Mouse (Mus musculus): ENCODE results near the gene Aqp1. TPM values are rescaled to one million over a fixed set of nuclear protein-coding genes. Genes with fewer than 3 reads are reported as not detected.
A peak's percentile ranks its signal among the peaks of the same experiment; 100 is the strongest.

Aqp1 gene
- polyA plus RNA-seq, 1 experiment, result 1,148 TPM

GRCm38 (mm10) chr6:55331315-55331714, 4.9 kb upstream of the Aqp1 start:
- no peaks in the 10 kb centered on the region for H3K36me3 ChIP-seq (ENCODE audit: control insufficient read depth, insufficient read depth, low read length)
- no peak overlapping the region for H3K27ac ChIP-seq (ENCODE audit: insufficient read depth, low read depth, low read length)
- WGBS, result 35% methylated on average over 6 of the region's 6 CpGs
- peaks cover 18% of the 10 kb centered on the region; the same call in 1 of the 2 replicates for H3K4me1 ChIP-seq (ENCODE audit: control insufficient read depth, insufficient read depth, low read length)
- no peak overlapping the region for H3K4me3 ChIP-seq (ENCODE audit: insufficient read depth, low read depth, low read length)
- no peak for TF ChIP-seq CTCF (conservative IDR thresholded peaks at IDR 0.05; ENCODE audit: insufficient read depth, insufficient read length, low read depth, low read length)
- TF ChIP-seq POLR2A (IDR thresholded peaks at IDR 0.05; ENCODE audit: low read depth, low read length), result no peak
- H3K27me3 ChIP-seq (replicated peaks; ENCODE audit: control insufficient read depth, insufficient read depth, low read length), result no peaks in the 10 kb centered on the region
- no peak for DNase-seq

- TF ChIP-seq CTCF (conservative IDR thresholded peaks at IDR 0.05; ENCODE audit: insufficient read depth, insufficient read length, low read depth, low read length), result no peak
- TF ChIP-seq POLR2A (IDR thresholded peaks at IDR 0.05; ENCODE audit: low read depth, low read length), result no peak
- Histone ChIP-seq H3K4me1 (ENCODE audit: control insufficient read depth, insufficient read depth, low read length) (peaks cover 12% of the 10 kb centered on the region; the same call in 1 of the 2 replicates), H3K27me3 (replicated peaks; ENCODE audit: control insufficient read depth, insufficient read depth, low read length) (no peaks in the 10 kb centered on the region), H3K4me3 (ENCODE audit: insufficient read depth, low read depth, low read length) (no peak overlapping the region), H3K27ac (ENCODE audit: insufficient read depth, low read depth, low read length) (no peak overlapping the region), H3K36me3 (ENCODE audit: control insufficient read depth, insufficient read depth, low read length) (no peaks in the 10 kb centered on the region)
- 56% methylated on average over 5 of the region's 5 CpGs for WGBS
- DNase-seq, result no peak
Observed at GRCm38 (mm10) chr6:55332100-55332772, 4.0 kb upstream of the Aqp1 start.

- TF ChIP-seq POLR2A (IDR thresholded peaks at IDR 0.05; ENCODE audit: low read depth, low read length), result no peak
- TF ChIP-seq CTCF (conservative IDR thresholded peaks at IDR 0.05; ENCODE audit: insufficient read depth, insufficient read length, low read depth, low read length), result no peak
- Histone ChIP-seq H3K27ac (ENCODE audit: insufficient read depth, low read depth, low read length) (no peak overlapping the region), H3K4me1 (ENCODE audit: control insufficient read depth, insufficient read depth, low read length) (peaks cover 12% of the 10 kb centered on the region; the same call in 1 of the 2 replicates), H3K4me3 (ENCODE audit: insufficient read depth, low read depth, low read length) (no peak overlapping the region), H3K27me3 (replicated peaks; ENCODE audit: control insufficient read depth, insufficient read depth, low read length) (no peaks in the 10 kb centered on the region), H3K36me3 (ENCODE audit: control insufficient read depth, insufficient read depth, low read length) (no peaks in the 10 kb centered on the region)
- DNase-seq, result no peak
- WGBS, result 88% methylated on average over 6 of the region's 6 CpGs
Observed at GRCm38 (mm10) chr6:55332773-55333109, 3.5 kb upstream of the Aqp1 start.

GRCm38 (mm10) chr6:55337242-55337641, 1.0 kb downstream of the Aqp1 start:
- Histone ChIP-seq H3K36me3 (ENCODE audit: control insufficient read depth, insufficient read depth, low read length) (no peaks in the 10 kb centered on the region), H3K27ac (ENCODE audit: insufficient read depth, low read depth, low read length) (peak overlapping the region; percentile 88), H3K4me1 (ENCODE audit: control insufficient read depth, insufficient read depth, low read length) (peaks cover 2% of the 10 kb centered on the region; the same call in 1 of the 2 replicates), H3K4me3 (ENCODE audit: insufficient read depth, low read depth, low read length) (peak overlapping the region; percentile 52), H3K27me3 (replicated peaks; ENCODE audit: control insufficient read depth, insufficient read depth, low read length) (no peaks in the 10 kb centered on the region)
- TF ChIP-seq CTCF (conservative IDR thresholded peaks at IDR 0.05; ENCODE audit: insufficient read depth, insufficient read length, low read depth, low read length) (no peak), POLR2A (IDR thresholded peaks at IDR 0.05; ENCODE audit: low read depth, low read length) (no peak)
- WGBS, result 61% methylated on average over 5 of the region's 5 CpGs
- peak; percentile 57 for DNase-seq

GRCm38 (mm10) chr6:55338077-55338476, 1.8 kb downstream of the Aqp1 start:
- Histone ChIP-seq H3K36me3 (ENCODE audit: control insufficient read depth, insufficient read depth, low read length) (no peaks in the 10 kb centered on the region), H3K4me3 (ENCODE audit: insufficient read depth, low read depth, low read length) (peak overlapping the region; percentile 52), H3K4me1 (ENCODE audit: control insufficient read depth, insufficient read depth, low read length) (peaks cover 2% of the 10 kb centered on the region; the same call in 1 of the 2 replicates), H3K27me3 (replicated peaks; ENCODE audit: control insufficient read depth, insufficient read depth, low read length) (no peaks in the 10 kb centered on the region), H3K27ac (ENCODE audit: insufficient read depth, low read depth, low read length) (peak overlapping the region; percentile 88)
- 34% methylated on average over 6 of the region's 6 CpGs for WGBS
- TF ChIP-seq CTCF (conservative IDR thresholded peaks at IDR 0.05; ENCODE audit: insufficient read depth, insufficient read length, low read depth, low read length), result no peak
- peak; percentile 93 for TF ChIP-seq POLR2A (IDR thresholded peaks at IDR 0.05; ENCODE audit: low read depth, low read length)
- peak; percentile 96 for DNase-seq

- Histone ChIP-seq H3K27ac (ENCODE audit: insufficient read depth, low read depth, low read length) (peak overlapping the region; percentile 75), H3K4me1 (ENCODE audit: control insufficient read depth, insufficient read depth, low read length) (peaks cover 5% of the 10 kb centered on the region; the same call in 1 of the 2 replicates), H3K36me3 (ENCODE audit: control insufficient read depth, insufficient read depth, low read length) (no peaks in the 10 kb centered on the region), H3K27me3 (replicated peaks; ENCODE audit: control insufficient read depth, insufficient read depth, low read length) (no peaks in the 10 kb centered on the region), H3K4me3 (ENCODE audit: insufficient read depth, low read depth, low read length) (peak overlapping the region; percentile 48)
- no peak for TF ChIP-seq POLR2A (IDR thresholded peaks at IDR 0.05; ENCODE audit: low read depth, low read length)
- TF ChIP-seq CTCF (conservative IDR thresholded peaks at IDR 0.05; ENCODE audit: insufficient read depth, insufficient read length, low read depth, low read length), result no peak
- 61% methylated on average over 9 of the region's 9 CpGs for WGBS
- no peak for DNase-seq
Observed at GRCm38 (mm10) chr6:55338934-55339825, 2.9 kb downstream of the Aqp1 start.

- TF ChIP-seq POLR2A (IDR thresholded peaks at IDR 0.05; ENCODE audit: low read depth, low read length) (no peak), CTCF (conservative IDR thresholded peaks at IDR 0.05; ENCODE audit: insufficient read depth, insufficient read length, low read depth, low read length) (no peak)
- DNase-seq, result no peak
- H3K4me1 ChIP-seq (ENCODE audit: control insufficient read depth, insufficient read depth, low read length), result peaks cover 3% of the 10 kb centered on the region; the same call in 1 of the 2 replicates
- peaks cover 2% of the 10 kb centered on the region; the same call in 1 of the 2 replicates for H3K36me3 ChIP-seq (ENCODE audit: control insufficient read depth, insufficient read depth, low read length)
- H3K4me3 ChIP-seq (ENCODE audit: insufficient read depth, low read depth, low read length), result no peak overlapping the region
- H3K27me3 ChIP-seq (replicated peaks; ENCODE audit: control insufficient read depth, insufficient read depth, low read length), result no peaks in the 10 kb centered on the region
- no peak overlapping the region for H3K27ac ChIP-seq (ENCODE audit: insufficient read depth, low read depth, low read length)
- WGBS, result 45% methylated on average over 5 of the region's 5 CpGs
Observed at GRCm38 (mm10) chr6:55341688-55342087, 5.5 kb downstream of the Aqp1 start.
